Mouse (Mus musculus): Measurements from ENCODE around the gene Cep164.
"Not testable (repeated sequence)": the region's sequence is repeated elsewhere in the genome, so short reads cannot be mapped to it uniquely, and the experiment has no call there.

The Cep164 gene

GRCm38 (mm10) chr9:45828291-45828963 is at the start of gene Cep164:
TSS of gene Cep164 (minus strand) at chr9:45828691.
- DNase-seq (ENCODE audit: low spot score), result peak; percentile 94

GRCm38 (mm10) chr9:45877928-45878327 is 49.4 kb upstream of the Cep164 start:
- DNase-seq (ENCODE audit: low spot score), result peak; percentile 22

- DNase-seq (ENCODE audit: low spot score), result no peak
Measured at GRCm38 (mm10) chr9:45870265-45870664, 41.8 kb upstream of the Cep164 start.

GRCm38 (mm10) chr9:45869181-45869580 is 40.7 kb upstream of the Cep164 start:
- DNase-seq (ENCODE audit: low spot score), result no peak

- DNase-seq (ENCODE audit: low spot score), result no peak
Measured at GRCm38 (mm10) chr9:45861813-45862212, 33.3 kb upstream of the Cep164 start.

GRCm38 (mm10) chr9:45859364-45859763 is 30.9 kb upstream of the Cep164 start:
- no peak for DNase-seq (ENCODE audit: low spot score)

GRCm38 (mm10) chr9:45854136-45854535 is 25.6 kb upstream of the Cep164 start:
- DNase-seq (ENCODE audit: low spot score), result no peak

- DNase-seq (ENCODE audit: low spot score), result no peak
Measured at GRCm38 (mm10) chr9:45853695-45854094, 25.2 kb upstream of the Cep164 start.

- DNase-seq (ENCODE audit: low spot score), result no peak
Measured at GRCm38 (mm10) chr9:45851776-45852175, 23.3 kb upstream of the Cep164 start.

- DNase-seq (ENCODE audit: low spot score), result no peak
Measured at GRCm38 (mm10) chr9:45851330-45851729, 22.8 kb upstream of the Cep164 start.

GRCm38 (mm10) chr9:45850528-45851155 is 22.2 kb upstream of the Cep164 start:
- DNase-seq (ENCODE audit: low spot score), result no peak

- no peak for DNase-seq (ENCODE audit: low spot score)
Measured at GRCm38 (mm10) chr9:45849528-45850408, 21.3 kb upstream of the Cep164 start.

GRCm38 (mm10) chr9:45846891-45847460 is 18.5 kb upstream of the Cep164 start:
- no peak for DNase-seq (ENCODE audit: low spot score)

- not testable (repeated sequence) for DNase-seq (ENCODE audit: low spot score)
Measured at GRCm38 (mm10) chr9:45846176-45846575, 17.7 kb upstream of the Cep164 start.

GRCm38 (mm10) chr9:45845541-45845940 is 17.1 kb upstream of the Cep164 start:
- DNase-seq (ENCODE audit: low spot score), result no peak

- no peak for DNase-seq (ENCODE audit: low spot score)
Measured at GRCm38 (mm10) chr9:45843780-45844179, 15.3 kb upstream of the Cep164 start.

GRCm38 (mm10) chr9:45843007-45843406 is 14.5 kb upstream of the Cep164 start:
- DNase-seq (ENCODE audit: low spot score), result no peak

GRCm38 (mm10) chr9:45841458-45841857 is 13.0 kb upstream of the Cep164 start:
- no peak for DNase-seq (ENCODE audit: low spot score)

- no peak for DNase-seq (ENCODE audit: low spot score)
Measured at GRCm38 (mm10) chr9:45840331-45840730, 11.8 kb upstream of the Cep164 start.

- no peak for DNase-seq (ENCODE audit: low spot score)
Measured at GRCm38 (mm10) chr9:45839982-45840300, 11.4 kb upstream of the Cep164 start.

GRCm38 (mm10) chr9:45839139-45839981 is 10.9 kb upstream of the Cep164 start:
- DNase-seq (ENCODE audit: low spot score), result no peak
